Mouse (Mus musculus) heart, embryonic 14.5 days (tissue): ENCODE results near the gene Rd3l. TPM values are rescaled to one million over a fixed set of nuclear protein-coding genes. Genes with fewer than 3 reads are reported as not detected.
A peak's percentile ranks its signal among the peaks of the same experiment; 100 is the strongest.

Source experiments
- ATAC-seq: fragments of 200-750 bp; cut with Nextera tagmentation; 2 replicates; pipeline ENCODE4 v1.8.0; 2017; ENCODE audit warnings: low read depth, moderate TSS enrichment; ENCODE audit not compliant: insufficient number of reproducible peaks, insufficient read depth, low FRiP score
- H3K27ac ChIP-seq, 2 experiments: fragments of 200-500 bp in 1 of 2; fragments of 300-500 bp in 1 of 2; sonication (generic) in 1 of 2; replicated peaks in 1 of 2; 2 replicates each; pipeline ENCODE4 v1.5.1; 2012 to 2014; ENCODE audit warnings: low read depth in 2 of 2, low read length in 2 of 2, control low read depth in 1 of 2, mild to moderate bottlenecking in 1 of 2, mixed read lengths in 1 of 2; ENCODE audit not compliant: control insufficient read depth in 1 of 2, insufficient read depth in 1 of 2
- H3K27me3 ChIP-seq: fragments of 300-500 bp; sonication (generic); 2 replicates; pipeline ENCODE4 v1.6.1; 2014; ENCODE audit warnings: mild to moderate bottlenecking, low read length, control low read depth; ENCODE audit not compliant: control insufficient read depth, insufficient read depth
- H3K36me3 ChIP-seq: fragments of 300-500 bp; sonication (generic); 2 replicates; pipeline ENCODE4 v1.6.1; 2014; ENCODE audit warnings: mild to moderate bottlenecking, control low read depth, low read length, mixed read lengths; ENCODE audit not compliant: control insufficient read depth, insufficient read depth
- H3K4me1 ChIP-seq, 2 experiments: fragments of 200-500 bp in 1 of 2; fragments of 300-500 bp in 1 of 2; sonication (generic) in 1 of 2; 2 replicates each; pipeline ENCODE4 v1.6.1; 2012 to 2014; ENCODE audit warnings: low read length in 2 of 2, control low read depth in 1 of 2, mixed read lengths in 1 of 2; ENCODE audit not compliant: control insufficient read depth in 2 of 2, insufficient read depth in 2 of 2
- H3K4me2 ChIP-seq: fragments of 300-500 bp; sonication (generic); 2 replicates; pipeline ENCODE4 v1.6.1; 2014; ENCODE audit warnings: mild to moderate bottlenecking, low read length
- H3K4me3 ChIP-seq, 2 experiments: fragments of 200-500 bp in 1 of 2; fragments of 300-500 bp in 1 of 2; sonication (generic) in 1 of 2; 2 replicates each; pipeline ENCODE4 v1.5.1; 2012 to 2014; ENCODE audit warnings: low read length in 2 of 2, mild to moderate bottlenecking in 2 of 2, control low read depth in 1 of 2, low read depth in 1 of 2, moderate library complexity in 1 of 2; ENCODE audit not compliant: control insufficient read depth in 1 of 2, insufficient read depth in 1 of 2
- H3K9ac ChIP-seq: fragments of 300-500 bp; sonication (generic); 2 replicates; pipeline ENCODE4 v1.6.1; 2014; ENCODE audit warnings: mild to moderate bottlenecking, low read length
- H3K9me3 ChIP-seq: fragments of 300-500 bp; sonication (generic); 2 replicates; pipeline ENCODE4 v1.6.1; 2016; ENCODE audit warnings: low read length, control low read depth; ENCODE audit not compliant: control insufficient read depth
- WGBS: fragments of 180-500 bp; shearing (Covaris S2); extraction: QIAGEN DNeasy Blood & Tissue Kit; methylation state at CpG from one replicate; pipeline ENCODE4 v1.1.7; 2014; 5-methylcytosine and 5-hydroxymethylcytosine counted together
- polyA plus RNA-seq: library from polyadenylated mRNA; unstranded; fragments of >200 nt; fragmentation: Nextera tagmentation; extraction: Ambion mirVana; gene quantifications from 2 replicates; pipeline ENCODE4 v1.2.1, GENCODE M21; 2014

The Rd3l gene
- polyA plus RNA-seq, 1 experiment from 2014 or later: 1.9 TPM

DNA sequence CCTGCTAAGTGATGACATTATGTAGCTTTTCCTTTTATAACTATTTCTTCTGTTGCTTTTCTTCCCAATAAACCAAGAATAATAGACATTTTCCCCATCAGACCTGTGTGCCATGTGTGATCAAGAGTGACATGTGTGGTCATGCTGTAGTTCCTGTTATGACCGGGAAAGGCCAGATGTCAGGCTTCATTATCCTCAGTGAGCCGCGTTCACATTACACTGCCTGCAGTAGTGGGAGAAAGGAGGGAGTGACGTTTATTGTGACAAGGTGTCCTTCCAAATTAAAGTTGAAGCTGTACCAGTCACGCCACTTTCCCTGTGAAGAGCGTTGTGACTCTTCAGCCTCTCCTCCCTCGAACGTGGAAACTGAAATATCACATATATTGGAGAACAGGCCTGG is 714 bp upstream of the Rd3l start:
- H3K9me3 ChIP-seq: no peaks in the 10 kb centered on the region
- no peaks in the 10 kb centered on the region for H3K36me3 ChIP-seq
- peaks cover 17 to 25% of the 10 kb centered on the region in 2 experiments for H3K4me1 ChIP-seq
- no peak overlapping the region for H3K4me2 ChIP-seq
- 82% methylated on average over 8 of the region's 8 CpGs for WGBS
- no peaks in the 10 kb centered on the region for H3K27me3 ChIP-seq
- ATAC-seq: no peak
- no peak overlapping the region for H3K9ac ChIP-seq
- no peak overlapping the region for H3K27ac ChIP-seq
- H3K4me3 ChIP-seq: no peak overlapping the region

GRCm38 (mm10) chr12:111978274-111978673 is 2.8 kb downstream of the Rd3l start:
- no peak overlapping the region for H3K9ac ChIP-seq
- no peaks in the 10 kb centered on the region for H3K36me3 ChIP-seq
- no peak overlapping the region for H3K4me2 ChIP-seq
- no peak for ATAC-seq
- WGBS: 56% methylated on average over 6 of the region's 6 CpGs
- no peak overlapping the region for H3K4me3 ChIP-seq
- no peaks in the 10 kb centered on the region for H3K27me3 ChIP-seq
- H3K4me1 ChIP-seq: peaks cover 21 to 31% of the 10 kb centered on the region in 2 experiments
- no peaks in the 10 kb centered on the region for H3K9me3 ChIP-seq
- peak overlapping the region in 1 of 2 experiments; percentile 86; a peak in 2 of 4 replicates for H3K27ac ChIP-seq

- Histone ChIP-seq H3K27ac (peak overlapping the region; percentile 86 to 96), H3K36me3 (no peaks in the 10 kb centered on the region), H3K4me3 (no peak overlapping the region), H3K9ac (peak overlapping the region; percentile 39; the same call in 1 of the 2 replicates), H3K4me2 (peak overlapping the region; percentile 14; the same call in 1 of the 2 replicates), H3K27me3 (no peaks in the 10 kb centered on the region), H3K9me3 (no peaks in the 10 kb centered on the region), H3K4me1 (peaks cover 21 to 31% of the 10 kb centered on the region in 2 experiments)
- 23% methylated on average over 6 of the region's 6 CpGs for WGBS
- ATAC-seq: peak; percentile 77
Measured at GRCm38 (mm10) chr12:111977138-111977537, 4.0 kb downstream of the Rd3l start.

DNA sequence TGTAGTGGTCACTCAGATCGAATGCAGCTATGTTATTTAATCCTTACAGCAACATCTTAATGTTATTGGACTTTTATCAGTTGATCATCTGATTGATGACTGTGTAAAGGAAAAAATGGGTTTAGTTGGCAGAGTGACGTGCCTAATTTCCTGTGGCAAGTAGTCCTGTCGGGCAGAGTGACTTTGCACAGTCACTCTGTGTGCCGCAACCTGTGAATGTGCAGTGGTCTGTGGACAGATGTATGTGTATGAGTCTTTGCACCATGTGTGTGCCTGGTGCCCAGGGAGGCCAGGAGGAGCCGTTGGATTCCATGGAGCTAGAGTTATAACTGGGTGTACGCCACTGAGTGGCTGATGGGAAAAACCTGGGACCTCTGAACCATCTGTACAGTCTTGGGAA is 6.5 kb downstream of the Rd3l start:
- Histone ChIP-seq H3K9ac (no peak overlapping the region), H3K4me3 (no peak overlapping the region), H3K27ac (no peak overlapping the region), H3K36me3 (no peaks in the 10 kb centered on the region), H3K27me3 (no peaks in the 10 kb centered on the region), H3K4me1 (peaks cover 16 to 22% of the 10 kb centered on the region in 2 experiments), H3K9me3 (peaks cover under 1% of the 10 kb centered on the region; the same call in 1 of the 2 replicates), H3K4me2 (no peak overlapping the region)
- ATAC-seq: no peak
- WGBS: 77% methylated on average over 6 of the region's 6 CpGs

GRCm38 (mm10) chr12:111972504-111972903 is 8.6 kb downstream of the Rd3l start:
- no peak for ATAC-seq
- no peaks in the 10 kb centered on the region for H3K36me3 ChIP-seq
- WGBS: 91% methylated on average over 10 of the region's 10 CpGs
- H3K9me3 ChIP-seq: peaks cover 2% of the 10 kb centered on the region; the same call in 1 of the 2 replicates
- H3K4me2 ChIP-seq: no peak overlapping the region
- no peak overlapping the region for H3K4me3 ChIP-seq
- peaks cover 9 to 12% of the 10 kb centered on the region in 2 experiments for H3K4me1 ChIP-seq
- H3K27me3 ChIP-seq: no peaks in the 10 kb centered on the region
- no peak overlapping the region for H3K27ac ChIP-seq
- H3K9ac ChIP-seq: no peak overlapping the region

DNA sequence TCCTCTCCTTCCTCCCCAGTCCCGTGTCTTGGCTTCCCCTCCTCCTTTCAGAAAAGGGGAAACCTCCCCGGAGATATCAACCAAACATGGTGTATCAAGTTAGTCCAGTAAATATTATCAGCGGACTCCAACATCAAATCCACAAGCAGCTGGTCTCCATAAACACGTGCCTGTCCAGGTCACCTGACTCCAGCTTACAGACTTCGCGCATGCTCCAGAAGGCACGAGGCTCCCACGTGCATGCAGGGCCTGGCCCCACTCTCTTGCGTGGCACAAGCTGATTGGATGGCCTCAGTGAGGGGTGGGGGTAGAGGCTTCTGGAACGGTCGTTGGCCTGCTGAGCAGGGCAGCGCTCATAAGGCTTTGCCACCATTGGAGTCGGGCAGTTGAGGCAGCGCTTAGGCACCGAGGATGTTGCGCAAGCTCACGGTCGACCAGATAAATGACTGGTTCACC is 9.9 kb downstream of the Rd3l start, which contains the start of gene Tdrd9:
Gene Tdrd9 (plus strand): TSS at position 329 of the 456 bp plus-strand sequence.
- Histone ChIP-seq H3K9ac (no peak within 1 kb of the TSS), H3K27ac (no peak within 1 kb of the TSS), H3K4me1 (0 out of 4 replicates have a peak, but pooled peaks cover 0 to under 1% of the 10 kb centered on the region in 2 experiments), H3K4me2 (no peak within 1 kb of the TSS), H3K4me3 (no peak within 1 kb of the TSS), H3K9me3 (peaks cover 2% of the 10 kb centered on the region; the same call in 1 of the 2 replicates), H3K27me3 (no peaks in the 10 kb centered on the region), H3K36me3 (no peaks in the 10 kb centered on the region)
- ATAC-seq: no peak
- WGBS: 85% methylated on average over 18 of the region's 18 CpGs

- Histone ChIP-seq H3K4me1 (peaks cover 3 to 11% of the 10 kb centered on the region in 2 experiments; a peak in 3 of 4 replicates), H3K36me3 (no peaks in the 10 kb centered on the region), H3K4me2 (no peak overlapping the region), H3K27me3 (no peaks in the 10 kb centered on the region), H3K4me3 (no peak overlapping the region), H3K9ac (no peak overlapping the region), H3K9me3 (peaks cover 2% of the 10 kb centered on the region; the same call in 1 of the 2 replicates), H3K27ac (no peak overlapping the region)
- no peak for ATAC-seq
- WGBS: 76% methylated on average over 4 of the region's 4 CpGs
Measured at GRCm38 (mm10) chr12:111970085-111970484, 11.0 kb downstream of the Rd3l start.
